Mouse (Mus musculus): ENCODE measurements around the gene Art3.

DNA sequence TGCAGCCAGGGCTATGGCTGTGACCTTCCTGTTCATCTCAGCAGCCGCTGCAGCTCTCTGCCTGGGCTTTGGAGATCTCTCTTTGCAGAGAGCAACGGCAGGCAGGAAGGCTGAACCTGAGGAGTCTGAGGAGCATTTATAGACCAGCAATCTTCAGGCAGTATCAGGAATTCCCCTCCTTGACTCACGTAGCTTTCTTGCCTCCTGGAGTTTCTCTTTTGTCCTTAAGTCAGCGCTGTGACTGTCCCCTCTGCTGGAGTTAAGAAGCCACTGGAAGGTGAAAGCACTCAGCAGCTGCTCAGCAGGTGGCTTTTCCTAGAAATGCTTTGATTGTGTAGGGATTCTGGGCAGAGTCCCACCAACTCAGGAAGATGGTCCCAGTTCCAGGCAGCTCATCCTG, 31.6 kb downstream of the Art3 start:
- TF ChIP-seq CTCF (IDR thresholded peaks at IDR 0.05) (no peak), EP300 (IDR thresholded peaks at IDR 0.05) (no peak)
